Mouse (Mus musculus): ENCODE measurements around the gene Mgst3.

Gene Mgst3

DNA sequence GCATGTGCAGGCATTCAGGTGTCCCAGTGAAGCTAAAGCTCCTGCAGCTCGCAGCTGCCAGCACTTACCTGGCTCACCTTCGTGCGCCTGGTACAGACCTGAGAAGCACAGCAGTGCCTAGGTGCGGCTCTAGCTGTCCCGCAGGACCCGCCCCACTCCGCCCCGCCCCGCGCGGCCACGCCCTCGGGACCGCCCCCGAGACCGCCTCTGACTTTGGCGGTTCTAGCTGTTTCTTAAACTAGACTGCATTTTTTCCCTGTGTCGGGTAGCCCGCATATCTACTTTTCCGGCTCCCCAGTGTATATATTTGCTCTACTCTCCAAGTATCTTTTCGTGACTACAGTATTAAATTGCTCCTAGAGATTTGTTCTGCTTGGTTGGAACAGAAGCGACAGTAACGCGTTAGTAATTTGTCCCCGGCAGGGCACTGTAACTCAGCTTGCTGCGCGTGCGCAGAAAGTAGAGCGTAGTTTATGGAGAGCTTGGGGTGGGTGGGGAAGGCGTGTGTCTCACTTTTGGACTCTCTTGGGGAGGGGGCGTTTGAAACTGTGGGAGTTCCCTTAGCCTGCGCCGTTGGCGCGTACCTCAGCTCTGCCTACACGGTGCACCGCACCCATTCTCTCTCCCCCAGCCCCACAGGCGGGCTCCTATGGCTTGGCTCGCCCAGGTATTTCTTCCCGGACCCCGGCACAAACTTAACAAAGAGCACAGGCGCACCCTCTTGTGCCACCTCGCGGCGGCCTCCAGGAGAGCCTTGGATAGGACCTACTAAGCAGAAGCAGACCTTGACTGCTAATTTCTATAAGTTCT is at the start of gene Mgst3:
TSS of gene Mgst3 (minus strand) at position 159 of the 810 bp plus-strand sequence.
- peak; percentile 97 for DNase-seq (ENCODE audit: low spot score)

DNA sequence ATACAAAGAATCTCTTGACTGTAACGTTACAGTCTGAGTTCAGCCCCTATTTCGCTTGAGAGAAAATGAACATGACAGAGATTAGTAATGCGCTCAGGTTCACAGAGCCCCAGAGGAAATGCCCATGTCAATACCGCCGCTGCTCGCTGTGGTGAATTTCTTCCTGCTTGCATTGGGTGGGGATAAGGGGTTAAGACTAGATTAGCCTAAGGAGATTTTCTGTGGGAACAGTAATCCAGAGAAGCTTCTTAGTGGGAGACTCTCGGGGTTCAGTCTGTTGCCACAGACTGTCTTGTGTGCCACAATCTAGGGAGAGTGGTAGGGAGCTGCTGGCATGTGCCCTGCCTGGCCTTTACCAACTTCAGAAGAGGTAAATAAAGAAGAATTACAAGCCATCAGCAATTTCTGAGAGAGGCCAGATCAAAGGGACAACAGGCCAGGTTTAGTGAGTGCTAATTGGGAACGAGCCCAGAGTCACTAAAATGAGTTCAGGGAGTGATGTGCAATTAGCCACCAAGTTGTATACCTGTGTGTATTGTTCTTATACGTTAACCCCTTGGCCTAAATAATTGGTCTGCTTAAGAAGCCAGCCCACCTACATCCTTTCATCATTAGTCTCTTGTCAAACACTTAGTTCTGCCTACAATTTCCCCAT is 44.7 kb upstream of the Mgst3 start:
- DNase-seq (ENCODE audit: low spot score), result no peak

DNA sequence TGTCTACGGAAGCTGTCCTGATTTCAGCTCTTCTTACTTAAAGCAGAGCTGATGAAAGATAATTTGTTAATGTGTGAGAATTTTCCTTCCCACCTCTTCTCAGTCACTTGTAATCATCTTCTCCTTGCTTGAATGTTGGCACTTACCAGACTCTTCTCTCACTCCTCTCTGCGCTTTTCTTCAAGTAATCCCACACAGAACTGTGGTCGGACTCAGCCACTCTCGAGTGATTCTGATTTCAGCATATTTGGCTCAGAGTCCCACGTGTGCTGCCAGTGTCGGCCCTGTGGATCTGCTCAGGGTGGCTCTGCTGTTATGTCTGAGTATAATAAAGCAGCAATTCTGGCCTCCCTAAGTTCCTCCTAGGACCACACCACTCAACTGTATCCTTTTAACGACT is 43.5 kb upstream of the Mgst3 start:
- DNase-seq (ENCODE audit: low spot score), result no peak

DNA sequence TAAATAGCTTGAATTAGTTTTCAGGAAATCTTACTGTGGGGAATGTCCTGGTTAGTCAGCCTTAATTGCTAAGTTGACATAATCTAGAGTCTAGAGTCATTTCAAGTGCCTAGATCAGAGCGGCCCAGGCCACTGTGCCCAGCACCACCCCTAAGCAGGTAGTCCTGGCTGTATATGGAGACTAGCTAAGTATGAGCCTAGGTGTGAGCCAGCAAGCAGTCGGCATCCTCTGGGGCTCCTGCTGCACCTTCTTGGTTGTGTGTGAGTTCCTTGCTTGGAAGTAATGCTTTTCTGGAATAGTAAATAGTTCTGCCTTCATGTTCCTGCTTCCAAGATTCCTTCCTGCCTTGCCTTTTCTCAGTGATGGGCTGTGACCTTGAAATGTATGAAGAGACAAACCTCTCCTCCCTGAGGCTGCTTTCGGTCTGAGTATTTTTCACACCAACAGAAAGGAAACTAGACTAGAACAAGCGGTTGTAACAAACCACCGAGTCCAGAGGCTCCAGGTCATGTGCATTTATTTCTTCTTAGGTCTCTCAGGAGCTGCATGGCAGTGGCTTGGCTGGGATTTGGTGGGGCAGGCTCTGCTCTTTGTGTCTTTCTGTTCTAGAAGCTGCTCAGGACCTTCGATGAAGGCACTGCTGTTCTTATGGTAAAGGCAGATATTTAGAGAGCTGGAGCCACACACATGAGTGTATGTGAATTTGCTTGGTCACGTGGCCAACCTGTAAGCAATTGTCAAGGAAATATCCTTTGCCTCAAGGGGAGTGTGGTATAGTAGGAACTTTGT is 42.7 kb upstream of the Mgst3 start:
- no peak for DNase-seq (ENCODE audit: low spot score)

DNA sequence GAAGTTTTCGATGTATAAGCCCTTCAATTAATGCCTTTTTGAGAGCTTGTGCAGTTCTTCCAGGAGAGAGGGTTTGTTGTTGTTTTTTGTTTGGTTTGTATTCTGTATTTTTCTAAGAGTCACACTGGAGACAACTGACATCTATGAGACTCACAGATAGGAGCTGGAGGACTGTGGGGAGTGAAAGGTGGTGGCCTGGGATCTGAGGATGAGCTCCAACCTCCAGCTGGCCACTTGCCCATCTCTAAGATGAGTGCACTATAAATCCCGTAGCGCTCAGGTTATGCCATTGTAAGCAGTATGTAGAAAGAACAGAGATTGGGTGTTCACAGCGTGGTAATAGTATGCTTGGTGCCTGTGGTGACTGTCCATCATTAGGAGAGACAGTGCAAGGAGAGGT is 41.3 kb upstream of the Mgst3 start:
- DNase-seq (ENCODE audit: low spot score), result no peak

DNA sequence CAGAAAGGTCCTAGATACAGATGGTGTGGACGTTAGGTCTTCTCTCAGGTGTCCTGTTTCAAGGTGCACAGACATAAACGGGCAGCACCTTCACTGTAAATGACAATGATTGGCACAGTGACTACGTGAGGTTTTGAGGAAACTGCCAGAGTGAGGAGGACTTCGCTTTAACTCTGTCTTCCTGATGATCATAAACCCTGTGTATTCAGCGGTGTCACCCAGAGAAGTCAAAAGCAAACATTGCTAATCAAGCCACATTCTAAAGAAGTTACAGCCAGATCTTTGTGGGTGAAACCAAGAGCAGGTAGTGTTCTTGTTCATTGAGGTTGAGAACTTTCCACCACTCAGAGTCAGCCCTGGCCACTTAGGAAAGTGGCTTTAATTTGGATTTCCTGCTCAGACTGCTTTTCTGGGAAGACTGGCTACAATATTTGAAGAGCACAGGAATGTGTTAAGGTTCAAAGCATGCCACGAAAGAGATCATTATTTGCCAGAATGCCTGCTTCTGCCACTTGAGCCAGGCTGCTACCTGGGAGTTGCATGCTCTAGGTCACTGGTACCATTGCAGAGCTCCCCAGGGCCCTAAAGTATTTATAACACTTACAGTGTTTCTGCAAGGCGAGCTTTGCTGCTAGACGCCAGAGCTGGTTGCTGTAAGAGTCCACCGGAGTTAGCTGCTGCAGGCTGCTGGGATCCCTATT is 37.5 kb upstream of the Mgst3 start:
- DNase-seq (ENCODE audit: low spot score), result no peak

DNA sequence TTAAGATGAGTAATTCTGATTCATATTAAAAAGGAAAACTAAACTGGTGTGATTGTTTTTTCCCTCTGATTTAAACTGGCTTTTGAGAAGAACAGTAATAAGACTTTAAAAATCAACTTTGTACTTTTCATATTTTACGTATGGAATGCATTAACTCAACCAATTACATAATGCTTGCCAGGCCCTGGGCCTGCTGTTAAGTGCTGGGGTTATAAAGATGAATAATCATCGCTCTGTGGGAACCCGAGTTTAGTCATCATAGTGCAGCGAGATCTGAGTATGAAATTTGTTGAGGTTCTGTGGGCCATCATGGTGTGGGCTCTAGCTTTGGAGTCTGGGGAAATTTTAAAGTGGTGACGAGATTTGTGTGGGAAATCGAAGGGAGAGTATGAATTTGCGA is 33.0 kb upstream of the Mgst3 start:
- no peak for DNase-seq (ENCODE audit: low spot score)

DNA sequence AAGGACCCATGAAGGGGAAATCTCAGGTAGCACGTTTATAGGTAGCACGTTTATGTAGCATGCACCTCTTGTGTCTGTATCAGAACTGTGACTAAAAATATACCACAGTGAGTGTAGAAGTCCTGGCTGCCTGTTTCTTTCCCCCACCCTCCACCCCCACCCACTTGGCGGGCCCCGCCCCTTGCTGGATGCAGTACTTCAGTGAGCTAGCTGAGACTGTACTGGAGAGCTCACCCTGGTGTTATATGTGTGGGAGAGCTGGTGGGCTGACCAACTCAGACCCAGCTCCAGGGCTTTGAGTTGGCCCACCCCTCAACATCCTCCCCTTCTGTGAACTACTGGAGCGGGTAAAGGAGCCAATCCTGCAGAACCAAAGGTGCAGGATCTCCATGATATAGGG is 31.9 kb upstream of the Mgst3 start:
- no peak for DNase-seq (ENCODE audit: low spot score)

DNA sequence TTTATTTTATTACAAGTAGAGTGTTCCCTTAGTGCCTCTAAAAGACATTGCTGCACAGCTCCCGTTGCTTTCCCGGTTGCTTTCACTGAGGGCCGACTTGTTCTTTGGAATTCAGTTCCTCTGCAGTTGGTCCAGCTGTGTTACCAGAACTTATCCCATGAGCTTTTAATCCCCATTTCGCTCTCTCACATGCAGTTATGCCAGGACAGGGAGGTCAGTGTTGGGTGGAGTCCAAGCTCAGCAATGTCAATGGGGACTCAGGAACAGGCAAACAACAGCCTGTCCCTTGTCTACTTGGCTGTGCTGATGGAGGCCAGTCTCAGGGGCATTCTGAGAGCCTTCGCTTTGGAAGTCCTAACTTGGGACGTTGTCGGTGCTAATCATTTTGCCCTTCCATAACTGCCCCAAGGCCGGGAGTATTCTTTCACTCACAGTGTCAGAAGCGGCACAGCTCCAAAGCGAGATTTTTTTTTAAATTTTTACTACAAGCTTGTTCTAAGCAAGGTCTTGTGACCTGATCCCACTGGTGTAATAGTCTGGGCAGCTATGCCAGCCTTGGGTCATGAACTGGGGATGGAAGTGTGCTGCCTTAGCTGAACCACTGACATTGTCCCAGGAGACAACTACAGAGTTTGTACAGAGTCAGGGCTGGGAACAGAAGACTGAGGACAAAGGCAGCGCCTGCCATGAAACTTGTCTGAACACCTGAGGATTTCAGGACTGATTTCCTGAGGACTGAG is 29.0 kb upstream of the Mgst3 start:
- DNase-seq (ENCODE audit: low spot score), result no peak

DNA sequence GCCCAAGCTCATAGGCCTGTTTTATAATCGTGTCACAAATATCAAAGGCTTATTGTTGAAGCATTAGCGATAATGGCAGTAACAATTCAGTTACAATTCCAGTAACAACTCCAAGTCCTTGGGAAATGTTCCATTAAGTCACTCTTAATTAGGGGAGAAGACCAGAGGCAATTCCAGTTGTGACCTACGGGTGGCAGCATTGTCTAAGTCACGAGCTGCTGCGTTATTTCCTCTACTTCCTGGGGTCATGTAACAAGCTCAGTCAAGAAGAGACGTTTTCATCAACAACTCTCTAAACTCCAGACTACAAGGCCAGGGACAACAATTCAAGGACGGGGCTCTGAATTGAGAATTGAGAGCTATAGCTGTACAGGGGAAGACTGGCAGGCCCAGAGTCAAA is 21.2 kb upstream of the Mgst3 start:
- peak; percentile 85 for DNase-seq (ENCODE audit: low spot score)

DNA sequence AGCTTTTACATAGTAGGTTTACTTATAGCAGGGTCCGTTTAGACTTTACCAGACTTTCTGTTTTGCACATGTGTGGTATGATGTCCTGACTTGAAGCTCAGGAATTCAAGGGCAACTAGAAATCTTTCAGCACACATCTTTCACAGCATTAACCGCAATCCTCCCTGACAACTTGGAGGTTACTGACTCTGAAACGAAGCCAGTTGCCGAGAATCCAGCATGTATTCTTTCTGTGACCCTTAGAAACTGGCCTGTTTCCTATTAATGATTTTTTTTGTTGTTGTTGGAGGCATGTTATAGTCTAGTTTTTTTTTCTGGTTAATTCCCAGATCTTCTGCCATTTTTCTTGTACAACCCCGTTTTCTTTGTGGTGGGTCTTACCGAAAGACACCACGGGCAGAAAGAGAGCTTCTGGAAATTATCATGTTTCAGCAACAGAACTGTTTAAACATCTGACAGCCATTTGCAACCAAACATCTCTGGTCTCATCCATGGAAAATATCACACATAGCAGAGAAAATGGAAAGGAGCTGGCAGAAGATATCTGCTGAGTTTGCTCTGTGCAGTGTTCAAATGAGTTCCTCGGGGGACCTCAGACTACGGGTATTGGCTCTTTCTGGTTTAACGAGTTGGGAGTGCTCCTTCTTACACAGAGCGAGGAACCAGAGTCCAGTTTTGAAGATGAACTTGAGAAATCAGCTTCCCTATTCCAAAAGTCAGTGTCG is 18.5 kb upstream of the Mgst3 start:
- no peak for DNase-seq (ENCODE audit: low spot score)

DNA sequence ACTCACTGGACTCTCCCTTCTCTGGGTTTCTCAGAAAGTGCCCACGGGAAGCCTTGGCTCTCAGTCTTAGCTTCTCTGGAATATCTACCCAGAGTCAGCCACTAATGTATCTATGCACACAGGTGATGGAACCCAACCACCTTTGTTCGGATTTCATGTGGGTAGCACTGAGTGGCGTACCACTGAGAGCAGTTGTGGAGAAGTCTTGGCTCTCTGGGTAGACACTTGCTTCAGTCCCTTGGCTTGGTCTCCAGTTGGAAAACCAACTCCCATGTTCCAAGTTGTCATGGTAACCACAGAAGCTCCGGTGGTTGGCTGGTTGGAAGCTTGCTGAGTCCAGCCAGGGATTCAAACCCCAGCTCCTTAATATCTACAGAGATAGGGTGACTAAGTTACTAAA is 16.0 kb upstream of the Mgst3 start:
- no peak for DNase-seq (ENCODE audit: low spot score)

DNA sequence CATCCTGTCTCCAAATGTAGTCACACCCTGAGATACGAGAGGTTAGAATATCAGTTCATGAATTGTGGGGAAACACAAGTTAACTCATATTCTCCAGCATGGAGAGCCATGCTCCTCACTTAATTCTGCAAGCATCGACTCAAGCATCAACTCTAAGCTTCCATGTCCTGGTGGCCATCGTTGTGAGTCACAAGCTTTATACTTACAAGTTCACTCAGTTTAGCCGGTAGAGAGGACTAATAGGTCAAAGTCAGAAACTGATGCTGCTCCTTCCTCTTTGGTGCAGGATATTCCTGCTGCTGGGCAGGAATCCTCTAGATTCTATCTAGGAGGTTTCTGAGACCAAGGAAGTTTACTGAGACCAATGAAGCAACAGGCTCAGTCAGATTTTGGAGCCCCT is 11.6 kb upstream of the Mgst3 start:
- no peak for DNase-seq (ENCODE audit: low spot score)

DNA sequence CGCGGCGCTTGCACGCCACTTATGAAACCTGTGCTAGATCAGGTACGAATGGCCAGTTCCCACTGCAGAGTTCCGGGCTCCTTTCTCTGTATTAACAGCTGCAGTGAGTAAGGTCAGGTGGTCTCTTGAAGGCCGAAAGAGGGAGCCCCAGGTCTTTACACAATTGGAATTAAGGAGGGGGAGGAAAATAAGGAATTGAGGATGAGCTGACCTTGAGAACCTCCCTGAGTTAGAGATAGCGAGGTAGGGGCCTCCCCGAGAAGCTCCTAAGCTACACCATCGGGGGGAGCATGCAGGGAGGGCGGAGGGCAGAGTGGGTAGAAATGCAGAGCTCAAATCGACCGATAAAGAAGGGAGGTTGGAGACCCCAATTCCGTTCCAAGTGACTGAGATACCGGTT is 360 bp downstream of the Mgst3 start:
- no peak for DNase-seq (ENCODE audit: low spot score)

DNA sequence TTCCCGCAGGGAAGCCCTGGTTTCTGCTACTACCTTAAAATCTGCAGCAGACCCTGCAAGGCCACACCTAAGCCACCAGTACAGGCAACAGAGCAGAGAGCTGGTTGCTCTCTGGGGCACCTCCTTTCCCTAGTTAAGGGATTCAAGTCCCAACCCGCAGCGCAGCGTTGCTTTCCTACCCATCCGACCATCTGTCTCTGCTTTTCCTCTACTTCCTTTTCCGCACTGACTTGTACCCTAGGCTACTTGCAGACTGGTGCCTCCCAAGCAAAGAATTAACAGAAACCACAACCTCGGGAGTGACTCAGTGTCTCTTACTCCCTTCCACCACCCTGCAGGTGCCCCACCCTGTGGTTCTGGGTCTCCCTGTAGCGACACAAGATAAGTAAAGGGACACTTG is 954 bp downstream of the Mgst3 start:
- no peak for DNase-seq (ENCODE audit: low spot score)

DNA sequence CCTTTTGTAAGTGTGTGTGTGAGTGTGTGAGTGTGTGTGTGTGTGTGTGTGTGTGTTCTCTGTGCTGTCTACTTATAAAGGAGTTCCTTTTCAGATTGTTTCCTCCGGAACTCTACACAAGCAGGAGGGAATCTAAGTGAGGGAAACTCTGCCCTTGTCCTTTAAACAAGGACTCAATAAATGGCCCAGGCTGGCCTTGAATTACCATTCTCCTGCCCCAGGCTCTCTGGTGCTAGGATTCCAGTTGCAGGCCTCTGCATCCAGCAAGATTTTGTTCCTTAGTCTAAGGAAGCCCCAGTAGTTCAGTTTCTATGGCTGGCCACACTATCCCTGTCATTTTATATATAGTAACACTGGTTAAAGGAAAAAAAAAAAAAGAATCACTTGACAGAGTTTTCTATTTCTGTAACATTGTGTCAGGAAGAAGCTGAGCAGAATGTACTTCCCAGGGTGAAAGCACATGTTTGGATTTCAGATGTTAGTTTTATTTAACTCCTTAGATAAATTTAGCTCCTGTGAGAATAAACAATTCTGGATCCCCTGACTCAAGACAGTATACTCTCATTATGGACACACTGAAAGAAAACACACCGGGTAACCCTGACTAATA is 1.5 kb downstream of the Mgst3 start:
- DNase-seq (ENCODE audit: low spot score), result no peak

DNA sequence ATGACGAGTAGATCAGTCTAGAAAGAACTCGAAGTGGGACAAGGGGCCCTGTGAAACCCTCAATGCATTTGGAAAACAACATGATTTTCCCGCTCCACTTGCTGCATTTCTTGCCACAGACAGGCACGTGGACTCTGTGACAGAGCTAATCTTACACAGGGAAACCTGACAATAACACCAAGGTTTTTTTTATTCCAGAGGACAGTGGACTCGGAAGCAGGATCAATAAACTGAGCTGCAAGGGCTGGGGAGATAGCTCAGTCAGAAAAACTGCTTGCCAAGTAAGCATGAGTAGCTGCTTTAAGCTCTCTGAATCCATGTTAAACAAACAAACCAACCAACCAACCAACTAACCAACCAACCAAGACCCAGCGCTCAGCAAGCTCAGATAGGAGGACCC is 2.4 kb downstream of the Mgst3 start:
- DNase-seq (ENCODE audit: low spot score), result no peak

DNA sequence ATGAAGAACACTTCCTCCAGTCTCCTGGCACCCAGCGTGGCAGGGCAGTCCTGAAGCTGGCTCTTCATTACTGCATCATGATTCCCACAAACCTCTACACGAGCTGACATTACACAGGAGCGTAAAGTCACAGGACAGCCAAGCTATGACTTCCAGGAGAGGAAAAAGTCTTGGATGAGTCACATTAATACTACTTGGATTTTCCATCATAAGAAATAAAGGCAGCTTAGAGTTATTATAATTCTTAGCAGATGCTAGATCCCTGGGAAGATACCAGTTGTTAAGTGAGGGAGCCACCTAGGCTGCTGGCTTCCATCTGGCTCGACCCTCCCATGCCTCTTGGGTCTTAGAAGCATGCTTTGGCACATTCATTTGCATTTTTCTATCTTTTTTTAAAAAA is 3.3 kb downstream of the Mgst3 start:
- no peak for DNase-seq (ENCODE audit: low spot score)

DNA sequence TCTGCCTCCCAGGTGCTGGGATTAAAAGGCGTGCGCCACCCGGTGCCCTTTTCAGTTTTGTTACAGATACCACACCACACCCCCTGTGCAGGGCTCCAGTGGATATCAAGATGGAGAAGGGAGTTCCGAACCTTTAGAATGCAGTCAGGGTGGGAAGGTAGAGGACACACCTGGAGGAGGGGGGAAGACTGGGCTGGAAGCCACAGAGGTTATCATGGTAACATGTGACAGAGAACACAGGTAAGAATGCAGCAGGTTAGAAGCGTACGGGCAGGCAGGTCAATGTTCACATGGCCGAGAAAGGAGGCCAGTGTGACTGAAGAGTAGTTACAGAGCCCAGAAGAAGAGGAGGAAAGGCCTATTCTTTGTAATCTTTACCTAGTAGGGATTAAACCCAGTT is 4.1 kb downstream of the Mgst3 start:
- DNase-seq (ENCODE audit: low spot score), result no peak

DNA sequence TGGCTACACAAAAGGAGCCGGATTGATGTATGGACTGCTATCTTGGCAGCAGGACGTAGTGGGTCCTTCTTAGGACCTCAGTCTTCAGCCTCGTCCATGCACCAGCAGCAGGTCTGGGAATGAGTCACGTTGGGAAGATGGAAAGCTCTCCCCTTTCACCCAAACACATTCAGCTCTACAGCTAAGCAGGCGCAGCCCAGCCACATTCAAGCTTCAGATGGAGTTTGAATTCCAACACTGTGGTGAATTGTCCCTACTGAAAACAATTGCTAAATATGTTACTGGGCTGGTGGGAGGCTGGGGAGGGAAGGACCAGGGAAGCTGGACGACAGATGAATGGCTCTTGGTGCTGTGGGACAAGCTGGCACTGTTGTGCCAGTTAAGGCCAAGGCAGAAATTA is 5.1 kb downstream of the Mgst3 start:
- no peak for DNase-seq (ENCODE audit: low spot score)

DNA sequence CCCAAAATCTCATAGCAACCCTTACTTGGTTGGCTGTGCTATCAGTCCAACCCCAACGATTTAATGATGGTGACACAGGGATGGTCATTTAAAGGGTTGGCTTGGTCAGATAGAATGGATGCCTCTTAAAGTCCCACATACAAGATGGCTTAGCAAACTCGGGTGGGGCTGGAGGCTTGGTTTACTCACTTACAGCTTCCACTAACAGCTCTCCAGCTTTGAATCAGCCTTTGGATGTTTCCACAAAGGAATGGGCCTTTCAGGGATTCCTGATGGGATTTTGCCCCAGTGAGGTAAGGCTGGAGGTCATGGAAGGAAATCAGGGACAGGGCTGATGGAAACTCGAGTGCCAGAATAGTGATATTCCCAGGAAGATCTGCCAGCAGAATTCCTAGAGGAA is 5.8 kb downstream of the Mgst3 start:
- no peak for DNase-seq (ENCODE audit: low spot score)

All from testis, postnatal 10 days (tissue).